Mouse (Mus musculus) macrophage (primary cell): ENCODE measurements around the gene Ptpn3. TPM values are rescaled to one million over a fixed set of nuclear protein-coding genes. Genes with fewer than 3 reads are reported as not detected.
"Not testable (repeated sequence)": the region's sequence is repeated elsewhere in the genome, so short reads cannot be mapped to it uniquely, and the experiment has no call there.

Experiments used
- H3K27ac ChIP-seq: fragments of 350-480 bp; formaldehyde crosslinking; 2 replicates; pipeline ENCODE4 v1.9.0; 2021
- H3K36me3 ChIP-seq: fragments of 350-480 bp; formaldehyde crosslinking; 2 replicates; pipeline ENCODE4 v1.9.0; 2021; ENCODE audit errors: inconsistent target
- H3K4me3 ChIP-seq: fragments of 350-480 bp; formaldehyde crosslinking; 2 replicates; pipeline ENCODE4 v1.9.0; 2021; ENCODE audit errors: inconsistent target
- H3K79me2 ChIP-seq: fragments of 350-480 bp; formaldehyde crosslinking; 2 replicates; pipeline ENCODE4 v1.9.0; 2021; ENCODE audit errors: inconsistent target
- WGBS: methylation state at CpG from one replicate; pipeline ENCODE4 v1.1.7; 2026; ENCODE audit warnings: inconsistent platforms; ENCODE audit not compliant: missing documents; 5-methylcytosine and 5-hydroxymethylcytosine counted together
- polyA plus RNA-seq: library from polyadenylated mRNA; stranded (reverse); fragments of 250-400 nt; gene quantifications from 3 replicates; pipeline ENCODE4 v1.2.4, GENCODE M21; 2018; ENCODE audit warnings: inconsistent platforms

Ptpn3 gene
- polyA plus RNA-seq, 1 experiment from 2014 or later, result 0.09 TPM

DNA sequence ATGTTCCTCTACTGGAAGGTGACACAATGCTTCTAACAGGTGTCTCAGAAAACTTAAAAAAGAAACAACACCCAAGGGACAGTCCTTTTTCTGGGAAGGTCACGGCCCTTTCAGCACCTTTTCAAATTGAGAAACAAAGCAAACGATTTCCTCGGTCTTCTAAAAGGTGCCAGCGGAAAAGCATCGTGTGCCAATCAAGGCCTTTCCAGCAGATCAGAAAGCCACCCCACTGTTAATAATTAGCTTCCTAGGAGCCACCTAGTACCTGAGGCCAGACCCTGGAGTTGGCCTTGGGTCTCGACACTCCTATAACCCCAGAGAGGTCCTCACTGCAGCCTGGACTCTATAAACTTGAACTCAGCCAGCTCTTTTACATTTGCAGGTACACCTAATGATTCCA, 19.0 kb downstream of the Ptpn3 start:
- H3K36me3 ChIP-seq, result no peaks in the 10 kb centered on the region
- H3K79me2 ChIP-seq, result no peaks in the 10 kb centered on the region
- H3K4me3 ChIP-seq, result no peak overlapping the region
- 95% methylated on average over 6 of the region's 6 CpGs for WGBS
- H3K27ac ChIP-seq, result no peak overlapping the region

- H3K27ac ChIP-seq, result no peak overlapping the region
Measured at GRCm38 (mm10) chr4:57282179-57282578, 19.5 kb downstream of the Ptpn3 start.

DNA sequence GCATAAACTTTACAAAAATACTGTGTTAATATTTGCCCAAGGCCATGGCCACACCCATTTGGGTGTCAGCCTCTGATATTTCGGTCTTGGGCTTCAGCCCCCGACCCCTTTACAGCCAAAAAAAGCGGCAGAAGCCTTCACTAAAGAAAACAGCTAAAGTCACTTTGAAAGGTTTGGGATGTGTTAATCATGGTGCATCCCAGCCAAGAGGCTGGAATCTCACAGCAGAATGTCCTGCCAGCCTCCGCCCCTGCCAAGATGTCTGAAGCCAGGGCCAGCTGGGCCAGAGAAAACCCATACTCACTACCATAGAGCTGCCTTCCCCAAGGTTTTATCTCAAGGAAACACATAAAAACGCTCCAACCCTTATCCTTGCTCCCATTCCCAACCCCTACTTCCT, 20.7 kb downstream of the Ptpn3 start:
- Histone ChIP-seq H3K4me3 (no peak overlapping the region), H3K27ac (no peak overlapping the region), H3K36me3 (no peaks in the 10 kb centered on the region), H3K79me2 (no peaks in the 10 kb centered on the region)
- WGBS, result 100% methylated on average over 5 of the region's 5 CpGs

More at GRCm38 (mm10) chr4:57282179-57282578, 19.5 kb downstream of the Ptpn3 start:
- Histone ChIP-seq H3K79me2 (no peaks in the 10 kb centered on the region), H3K36me3 (no peaks in the 10 kb centered on the region), H3K4me3 (no peak overlapping the region)
- WGBS, result 86% methylated on average over 5 of the region's 5 CpGs

GRCm38 (mm10) chr4:57279229-57279628, 22.4 kb downstream of the Ptpn3 start:
- H3K4me3 ChIP-seq, result no peak overlapping the region
- no peaks in the 10 kb centered on the region for H3K79me2 ChIP-seq
- H3K27ac ChIP-seq, result no peak overlapping the region
- H3K36me3 ChIP-seq, result no peaks in the 10 kb centered on the region
- 20% methylated on average over 8 of the region's 8 CpGs for WGBS

- Histone ChIP-seq H3K27ac (no peak overlapping the region), H3K36me3 (no peaks in the 10 kb centered on the region), H3K79me2 (no peaks in the 10 kb centered on the region), H3K4me3 (no peak overlapping the region)
- WGBS, result 8% methylated on average over 10 of the region's 10 CpGs
Measured at GRCm38 (mm10) chr4:57278812-57279211, 22.8 kb downstream of the Ptpn3 start.

DNA sequence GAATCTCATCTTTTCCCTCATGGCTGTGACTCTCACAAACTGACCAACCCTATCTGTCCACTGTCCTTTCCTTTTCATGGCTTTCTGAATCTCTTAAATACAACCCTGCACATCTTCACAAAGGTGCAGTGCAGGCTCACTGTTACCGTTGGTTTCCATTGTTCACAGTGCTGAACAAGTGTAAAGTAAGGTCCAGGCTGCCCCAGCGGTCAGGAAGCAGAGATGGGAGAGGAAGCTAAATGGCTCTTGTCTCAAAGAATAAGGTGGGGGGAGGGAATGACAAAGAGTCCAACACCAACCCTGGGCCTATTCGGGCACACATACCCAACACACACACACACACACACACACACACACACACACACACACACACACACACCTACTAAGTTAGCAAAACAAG, 24.0 kb downstream of the Ptpn3 start:
- Histone ChIP-seq H3K36me3 (no peaks in the 10 kb centered on the region), H3K27ac (no peak overlapping the region), H3K79me2 (no peaks in the 10 kb centered on the region), H3K4me3 (no peak overlapping the region)
- WGBS, result 66% methylated on average over 3 of the region's 3 CpGs

- 4% methylated on average over 8 of the region's 8 CpGs for WGBS
Measured at GRCm38 (mm10) chr4:57275116-57275743, 26.4 kb downstream of the Ptpn3 start.

DNA sequence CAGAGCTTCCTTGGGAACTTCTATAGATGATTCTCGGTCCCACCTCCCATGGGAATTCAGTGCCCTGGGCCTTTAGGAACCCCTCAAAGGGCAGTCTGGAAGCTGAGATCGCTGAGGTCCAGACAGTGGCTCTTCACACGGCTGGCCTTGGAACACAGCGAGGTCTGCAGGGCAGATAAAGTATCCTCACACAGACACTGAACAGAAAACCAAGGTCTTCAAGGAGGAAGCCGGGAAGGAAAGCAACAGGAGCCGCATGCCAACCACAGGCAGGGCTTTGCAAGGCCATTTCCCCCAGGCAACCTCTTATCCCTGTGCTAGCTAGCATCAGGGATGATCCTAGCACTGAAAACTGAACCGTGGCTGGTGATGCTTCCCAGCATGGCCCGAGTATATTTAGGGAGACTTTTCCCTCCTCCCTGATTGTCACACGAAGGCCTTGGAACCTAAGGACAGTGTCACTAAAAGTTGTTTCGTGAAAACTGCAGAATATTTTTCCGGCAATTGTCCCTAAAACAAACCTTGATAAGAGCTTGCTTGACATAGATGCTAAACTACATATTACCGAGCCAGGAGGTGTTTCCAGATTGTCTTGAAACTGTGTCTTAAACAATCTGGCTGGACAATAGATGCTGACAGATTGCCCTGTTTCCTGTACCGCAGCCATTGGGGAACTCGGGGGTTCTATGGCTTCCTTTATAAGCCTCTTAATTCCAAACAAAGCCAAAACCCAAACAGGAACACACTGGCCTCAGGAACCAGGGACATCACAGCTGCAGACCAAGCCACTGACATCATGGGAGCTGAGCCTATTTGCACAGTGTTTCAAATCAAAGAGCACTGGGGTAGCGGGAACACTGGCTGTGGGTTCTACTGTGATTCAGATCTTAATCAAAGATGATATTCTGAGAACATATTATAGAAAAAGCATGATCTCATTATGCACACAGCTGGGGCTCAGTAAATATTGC, 27.8 kb downstream of the Ptpn3 start:
- Histone ChIP-seq H3K27ac (no peak overlapping the region), H3K79me2 (no peaks in the 10 kb centered on the region), H3K36me3 (no peaks in the 10 kb centered on the region), H3K4me3 (no peak overlapping the region)
- 75% methylated on average over 15 of the region's 15 CpGs for WGBS

More at GRCm38 (mm10) chr4:57275116-57275743, 26.4 kb downstream of the Ptpn3 start:
- Histone ChIP-seq H3K27ac (no peak overlapping the region), H3K79me2 (no peaks in the 10 kb centered on the region), H3K4me3 (no peak overlapping the region), H3K36me3 (no peaks in the 10 kb centered on the region)

GRCm38 (mm10) chr4:57270991-57271390, 30.6 kb downstream of the Ptpn3 start:
- no peak overlapping the region for H3K27ac ChIP-seq
- no peaks in the 10 kb centered on the region for H3K36me3 ChIP-seq
- H3K4me3 ChIP-seq, result no peak overlapping the region
- 89% methylated on average over 8 of the region's 8 CpGs for WGBS
- H3K79me2 ChIP-seq, result no peaks in the 10 kb centered on the region

GRCm38 (mm10) chr4:57270489-57270888, 31.1 kb downstream of the Ptpn3 start:
- H3K4me3 ChIP-seq, H3K36me3 ChIP-seq, H3K27ac ChIP-seq, H3K79me2 ChIP-seq: not testable (repeated sequence)
- WGBS, result 91% methylated on average over 5 of the region's 5 CpGs

- H3K36me3 ChIP-seq, result no peaks in the 10 kb centered on the region
- no peak overlapping the region for H3K4me3 ChIP-seq
- 89% methylated on average over 10 of the region's 10 CpGs for WGBS
- H3K27ac ChIP-seq, result no peak overlapping the region
- no peaks in the 10 kb centered on the region for H3K79me2 ChIP-seq
Measured at GRCm38 (mm10) chr4:57269344-57269743, 32.3 kb downstream of the Ptpn3 start.

GRCm38 (mm10) chr4:57268330-57268729, 33.3 kb downstream of the Ptpn3 start:
- H3K79me2 ChIP-seq, result no peaks in the 10 kb centered on the region
- H3K36me3 ChIP-seq, result no peaks in the 10 kb centered on the region
- no peak overlapping the region for H3K4me3 ChIP-seq
- no peak overlapping the region for H3K27ac ChIP-seq
- WGBS, result 96% methylated on average over 7 of the region's 8 CpGs

DNA sequence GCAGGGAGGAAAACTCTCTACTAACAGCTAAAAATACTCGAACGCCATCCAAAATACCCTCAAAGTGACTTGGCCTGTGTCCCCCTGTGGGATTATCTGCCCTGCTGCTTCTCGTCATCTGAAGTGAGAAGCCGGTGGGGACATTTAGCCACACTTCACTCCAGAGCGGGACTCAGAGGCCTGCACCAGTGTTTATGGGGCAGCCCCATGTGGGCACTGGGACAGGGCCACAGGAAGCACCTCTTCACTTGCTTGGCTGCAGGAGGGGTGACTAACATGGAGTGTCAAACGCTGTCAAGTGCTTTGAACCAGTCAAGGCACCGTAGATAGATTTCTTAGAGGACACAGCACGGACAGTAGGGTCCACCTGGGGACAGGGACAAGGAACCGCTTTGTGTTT, 35.2 kb downstream of the Ptpn3 start:
- 91% methylated on average over 9 of the region's 9 CpGs for WGBS

GRCm38 (mm10) chr4:57263695-57264094, 37.9 kb downstream of the Ptpn3 start:
- H3K27ac ChIP-seq, result no peak overlapping the region
- no peaks in the 10 kb centered on the region for H3K36me3 ChIP-seq
- no peaks in the 10 kb centered on the region for H3K79me2 ChIP-seq
- H3K4me3 ChIP-seq, result no peak overlapping the region
- 95% methylated on average over 7 of the region's 7 CpGs for WGBS

More for the DNA sequence above, 35.2 kb downstream of the Ptpn3 start:
- H3K4me3 ChIP-seq, result no peak overlapping the region
- H3K36me3 ChIP-seq, result no peaks in the 10 kb centered on the region
- no peak overlapping the region for H3K27ac ChIP-seq
- no peaks in the 10 kb centered on the region for H3K79me2 ChIP-seq

DNA sequence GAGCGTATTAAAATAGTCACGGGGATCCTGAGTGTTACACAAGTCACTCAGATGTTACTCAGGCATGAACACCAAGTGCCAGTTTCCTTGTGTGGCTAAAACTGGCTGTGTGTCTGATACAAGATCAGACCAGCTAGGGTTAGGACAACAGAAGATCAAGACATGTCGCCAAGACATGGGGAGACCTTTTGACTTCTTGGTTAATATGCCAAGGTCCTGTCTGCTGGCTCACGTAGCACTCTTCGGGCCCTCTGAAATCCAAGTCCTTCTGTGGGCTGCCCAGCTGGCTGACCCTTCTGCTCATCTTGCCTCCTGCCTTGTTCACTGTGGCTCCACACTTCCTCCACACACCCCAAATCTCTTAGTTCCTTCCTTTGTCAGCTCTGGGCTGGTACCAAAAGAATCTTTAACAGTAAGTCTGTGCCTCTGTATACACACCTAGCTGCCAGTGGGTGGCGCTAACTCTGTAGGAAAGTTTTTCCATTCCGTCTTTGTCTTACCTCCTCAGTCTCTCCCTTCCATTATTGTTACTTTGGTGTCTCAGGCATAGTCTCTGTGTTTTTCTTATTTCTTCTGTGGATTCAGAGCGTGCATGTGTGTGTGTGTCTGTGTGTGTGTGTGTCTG, 38.5 kb downstream of the Ptpn3 start:
- H3K36me3 ChIP-seq, result no peaks in the 10 kb centered on the region

More for the DNA sequence above, 38.5 kb downstream of the Ptpn3 start:
- Histone ChIP-seq H3K4me3 (no peak overlapping the region), H3K79me2 (no peaks in the 10 kb centered on the region), H3K27ac (no peak overlapping the region)
- 84% methylated on average over 8 of the region's 8 CpGs for WGBS
